Mouse (Mus musculus): Measurements from ENCODE around the gene Gm42688.

DNA sequence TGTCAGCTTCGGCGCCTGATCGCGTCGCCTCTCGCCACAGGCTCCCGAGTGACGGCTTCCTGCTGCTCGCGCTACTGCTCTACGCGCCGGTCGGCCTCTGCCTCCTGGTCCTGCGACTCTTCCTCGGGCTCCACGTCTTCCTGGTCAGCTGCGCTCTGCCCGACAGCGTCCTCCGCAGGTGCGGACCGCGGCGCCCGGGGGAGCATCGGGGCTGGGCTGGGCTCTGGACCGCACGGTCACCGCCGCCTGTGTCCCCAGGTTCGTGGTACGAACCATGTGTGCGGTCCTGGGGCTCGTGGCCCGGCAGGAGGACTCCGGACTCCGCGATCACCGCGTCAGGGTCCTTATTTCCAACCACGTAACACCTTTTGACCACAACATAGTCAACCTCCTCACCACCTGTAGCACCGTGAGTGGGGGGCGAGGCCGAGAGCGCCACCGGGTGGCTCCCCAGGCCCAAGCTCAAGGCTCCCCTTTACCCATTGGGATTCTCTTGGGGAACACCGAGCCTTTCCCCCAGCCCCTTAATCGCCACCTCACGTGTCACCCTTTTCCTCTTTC is 46.5 kb upstream of the Gm42688 start, which contains the start of gene Htra2:
- TF ChIP-seq CTCF (IDR thresholded peaks at IDR 0.05; ENCODE audit: control insufficient read depth, insufficient read depth, insufficient replicate concordance, low read depth, low read length) = no peak
- TF ChIP-seq POLR2A (IDR thresholded peaks at IDR 0.05; ENCODE audit: control insufficient read depth, low read depth, low read length) = no peak
